Mouse (Mus musculus) heart, postnatal 0 days (tissue): ENCODE measurements around the gene Gm20605. TPM values are rescaled to one million over a fixed set of nuclear protein-coding genes. Genes with fewer than 3 reads are reported as not detected.
A peak's percentile ranks its signal among the peaks of the same experiment; 100 is the strongest.

Experiments used
- ATAC-seq: fragments of 200-750 bp; cut with Nextera tagmentation; 2 replicates; pipeline ENCODE4 v1.8.0; 2017; ENCODE audit warnings: low read depth, moderate number of reproducible peaks, moderate library complexity; ENCODE audit not compliant: insufficient read depth
- DNase-seq: peaks from one replicate; pipeline ENCODE4 v3.0.0-alpha.2; 2016; ENCODE audit warnings: low spot score
- H3K27ac ChIP-seq: fragments of 300-500 bp; sonication (generic); 2 replicates; pipeline ENCODE4 v1.5.1; 2014; ENCODE audit warnings: low read depth, mild to moderate bottlenecking
- H3K27me3 ChIP-seq: fragments of 300-500 bp; sonication (generic); 2 replicates; pipeline ENCODE4 v1.6.1; 2014; ENCODE audit warnings: low read length, mixed read lengths; ENCODE audit not compliant: control insufficient read depth, insufficient read depth
- H3K36me3 ChIP-seq: fragments of 300-500 bp; sonication (generic); replicated peaks from 2 replicates; pipeline ENCODE4 v1.6.1; 2014; ENCODE audit warnings: low read length, mixed read lengths; ENCODE audit not compliant: control insufficient read depth, insufficient read depth
- H3K4me1 ChIP-seq: fragments of 300-500 bp; sonication (generic); 2 replicates; pipeline ENCODE4 v1.6.1; 2014; ENCODE audit warnings: antibody characterized with exemption; ENCODE audit not compliant: control insufficient read depth, insufficient read depth
- H3K4me2 ChIP-seq: fragments of 300-500 bp; sonication (generic); 2 replicates; pipeline ENCODE4 v1.6.1; 2014; ENCODE audit warnings: low read depth, mild to moderate bottlenecking, low read length, moderate library complexity
- H3K4me3 ChIP-seq: fragments of 300-500 bp; sonication (generic); 2 replicates; pipeline ENCODE4 v1.5.1; 2014; ENCODE audit warnings: low read depth, low read length
- H3K9ac ChIP-seq: fragments of 300-500 bp; sonication (generic); replicated peaks from 2 replicates; pipeline ENCODE4 v1.6.1; 2014; ENCODE audit warnings: low read depth, low read length, mixed read lengths
- H3K9me3 ChIP-seq: fragments of 300-500 bp; sonication (generic); replicated peaks from 2 replicates; pipeline ENCODE4 v1.6.1; 2016; ENCODE audit warnings: low read length; ENCODE audit not compliant: control insufficient read depth
- CTCF ChIP-seq: IDR thresholded peaks from 2 replicates; pipeline ENCODE4 v1.5.1; 2016; ENCODE audit warnings: antibody characterized with exemption, control low read depth, low read depth
- EP300 ChIP-seq: IDR thresholded peaks from 2 replicates; pipeline ENCODE4 v1.6.1; 2016; ENCODE audit warnings: antibody characterized with exemption, low read depth
- WGBS: fragments of 180-500 bp; shearing (Covaris S2); extraction: QIAGEN DNeasy Blood & Tissue Kit; methylation state at CpG from one replicate; pipeline ENCODE4 v1.1.7; 2014; 5-methylcytosine and 5-hydroxymethylcytosine counted together
- polyA plus RNA-seq: library from polyadenylated mRNA; unstranded; fragments of >200 nt; fragmentation: Nextera tagmentation; extraction: Ambion mirVana; gene quantifications from 2 replicates; pipeline ENCODE4 v1.2.1, GENCODE M21; 2015
- total RNA-seq: library from RNA; depleted of rRNA; stranded (reverse); fragments of >200 nt; gene quantifications from 2 replicates; pipeline ENCODE4 v1.2.3, GENCODE M21; 2014; ENCODE audit warnings: low replicate concordance

Gene Gm20605
- total and polyA plus RNA-seq, 2 experiments from 2014 or later, result 1.6 to 2.5 TPM

DNA sequence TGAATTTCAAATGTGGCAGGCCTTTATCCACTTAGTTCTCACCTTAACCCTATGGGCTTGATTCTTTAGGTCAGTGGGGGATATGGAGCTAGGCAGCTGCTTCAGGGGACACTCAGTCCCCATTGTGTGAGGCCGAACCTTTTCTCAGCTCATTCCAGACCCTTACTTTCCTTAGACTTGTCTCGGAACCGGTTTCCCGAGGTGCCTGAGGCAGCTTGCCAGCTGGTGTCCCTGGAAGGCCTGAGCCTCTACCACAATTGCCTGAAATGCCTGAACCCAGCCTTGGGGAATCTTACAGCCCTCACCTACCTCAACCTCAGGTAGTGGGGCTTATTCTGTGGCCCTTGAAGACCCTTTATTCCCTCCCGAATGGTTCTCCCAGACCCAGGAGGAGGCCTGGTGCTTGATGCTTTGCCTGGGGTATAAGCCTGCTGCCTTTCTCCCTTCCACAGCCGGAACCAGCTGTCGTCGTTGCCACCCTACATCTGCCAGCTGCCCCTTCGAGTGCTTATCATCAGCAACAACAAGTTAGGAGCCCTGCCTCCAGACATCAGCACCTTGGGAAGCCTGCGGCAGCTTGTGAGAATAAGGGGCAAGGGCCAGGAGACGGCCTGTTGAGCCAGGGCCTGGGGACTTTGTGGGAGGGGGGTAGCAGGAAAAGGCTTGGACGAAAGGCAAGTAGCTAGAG is 4.6 kb downstream of the Gm20605 start:
- no peak for TF ChIP-seq EP300
- TF ChIP-seq CTCF, result no peak
- peaks cover 57% of the 10 kb centered on the region for H3K36me3 ChIP-seq
- H3K27me3 ChIP-seq, result no peaks in the 10 kb centered on the region
- WGBS, result 70% methylated on average over 12 of the region's 12 CpGs
- ATAC-seq (no peak), DNase-seq (no peak)
- H3K27ac ChIP-seq, result no peak overlapping the region
- no peaks in the 10 kb centered on the region for H3K9me3 ChIP-seq
- H3K4me1 ChIP-seq, result peaks cover 17% of the 10 kb centered on the region
- H3K9ac ChIP-seq, result no peak overlapping the region
- H3K4me3 ChIP-seq, result no peak overlapping the region
- H3K4me2 ChIP-seq, result no peak overlapping the region

DNA sequence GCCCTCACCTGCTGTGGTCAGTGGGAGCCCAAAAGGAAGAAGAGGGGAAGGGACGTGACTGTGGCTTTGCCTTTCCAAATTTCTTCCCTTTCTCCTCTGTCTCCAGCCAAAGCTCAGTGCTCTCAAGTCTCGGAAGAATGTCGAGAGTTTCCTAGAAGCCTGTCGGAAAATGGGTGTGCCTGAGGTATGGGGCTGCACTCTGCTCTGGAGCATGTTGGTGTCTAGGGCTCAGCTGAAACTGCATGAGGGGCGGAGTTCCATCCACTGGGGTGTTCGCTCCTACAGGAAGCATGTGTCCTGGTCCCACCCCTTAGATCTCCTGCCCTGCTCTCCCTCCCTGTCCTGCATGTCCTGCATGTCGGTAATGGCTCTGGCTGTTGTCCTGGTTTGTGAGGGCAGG is 10.5 kb downstream of the Gm20605 start:
- Histone ChIP-seq H3K9me3 (no peaks in the 10 kb centered on the region), H3K4me3 (no peak overlapping the region), H3K27me3 (peaks cover 10% of the 10 kb centered on the region), H3K27ac (no peak overlapping the region), H3K9ac (no peak overlapping the region), H3K4me1 (no peaks in the 10 kb centered on the region), H3K36me3 (peaks cover 73% of the 10 kb centered on the region), H3K4me2 (no peak overlapping the region)
- TF ChIP-seq EP300, result no peak
- no peak for TF ChIP-seq CTCF
- no peak for ATAC-seq
- WGBS, result 73% methylated on average over 7 of the region's 7 CpGs
- no peak for DNase-seq

DNA sequence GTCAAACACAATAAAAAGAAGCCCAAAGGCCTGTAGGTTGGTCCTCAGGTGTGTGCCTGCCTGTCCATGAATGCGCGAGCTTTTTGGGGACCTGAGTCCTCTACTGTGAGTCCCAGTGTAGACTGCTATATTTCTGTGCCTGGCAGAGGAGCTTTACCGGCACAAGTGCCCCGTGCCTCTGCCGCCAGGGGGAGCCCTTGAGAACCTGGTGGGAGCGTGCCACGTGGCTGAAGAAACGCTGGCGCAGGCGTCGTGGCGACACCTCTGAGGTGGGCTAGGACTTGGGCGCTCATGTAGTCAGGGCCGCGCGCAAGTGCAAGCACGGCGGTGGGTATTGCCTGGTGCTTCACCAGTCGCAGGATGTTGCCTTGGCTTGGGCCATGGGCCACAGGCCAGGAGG is 12.1 kb downstream of the Gm20605 start, which contains the start of gene Sap25:
Sap25 (plus strand) TSS at position 281 of the 400 bp plus-strand sequence.
- Histone ChIP-seq H3K27me3 (peaks cover 24% of the 10 kb centered on the region), H3K4me3 (no peak within 1 kb of the TSS), H3K4me1 (no peaks in the 10 kb centered on the region), H3K36me3 (peaks cover 61% of the 10 kb centered on the region), H3K9ac (no peak within 1 kb of the TSS), H3K9me3 (no peaks in the 10 kb centered on the region), H3K4me2 (no peak within 1 kb of the TSS), H3K27ac (no peak within 1 kb of the TSS)
- ATAC-seq, result no peak
- DNase-seq, result no peak
- TF ChIP-seq EP300 (no peak), CTCF (0 out of 2 replicates have a peak, but pooled peaks have one; percentile 12)
- WGBS, result 83% methylated on average over 19 of the region's 19 CpGs

DNA sequence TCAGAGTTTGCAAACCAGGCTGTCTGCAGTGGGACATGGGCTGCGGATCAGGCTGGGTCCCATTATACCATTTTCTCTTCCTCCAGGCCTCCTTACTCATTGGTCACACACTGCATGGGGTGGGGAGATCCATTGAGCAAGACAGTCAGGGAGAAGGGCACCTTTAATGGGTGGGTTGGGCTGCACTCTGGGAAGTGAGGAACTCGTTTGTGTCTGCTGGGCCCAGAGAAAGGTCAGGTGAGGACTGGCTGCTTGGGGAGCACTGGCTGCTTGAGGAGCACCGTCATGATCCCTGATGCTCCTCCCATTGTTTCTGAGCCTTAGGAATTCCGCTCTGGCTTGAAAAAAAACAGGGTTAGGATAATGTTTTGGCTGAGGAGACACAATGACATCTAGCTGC is 13.9 kb downstream of the Gm20605 start:
- Histone ChIP-seq H3K27ac (no peak overlapping the region), H3K27me3 (peaks cover 33% of the 10 kb centered on the region), H3K9ac (no peak overlapping the region), H3K4me1 (no peaks in the 10 kb centered on the region), H3K36me3 (peaks cover 43% of the 10 kb centered on the region), H3K9me3 (no peaks in the 10 kb centered on the region), H3K4me2 (no peak overlapping the region), H3K4me3 (no peak overlapping the region)
- ATAC-seq (no peak), DNase-seq (no peak)
- 58% methylated on average over 4 of the region's 4 CpGs for WGBS
- TF ChIP-seq CTCF (no peak), EP300 (no peak)

DNA sequence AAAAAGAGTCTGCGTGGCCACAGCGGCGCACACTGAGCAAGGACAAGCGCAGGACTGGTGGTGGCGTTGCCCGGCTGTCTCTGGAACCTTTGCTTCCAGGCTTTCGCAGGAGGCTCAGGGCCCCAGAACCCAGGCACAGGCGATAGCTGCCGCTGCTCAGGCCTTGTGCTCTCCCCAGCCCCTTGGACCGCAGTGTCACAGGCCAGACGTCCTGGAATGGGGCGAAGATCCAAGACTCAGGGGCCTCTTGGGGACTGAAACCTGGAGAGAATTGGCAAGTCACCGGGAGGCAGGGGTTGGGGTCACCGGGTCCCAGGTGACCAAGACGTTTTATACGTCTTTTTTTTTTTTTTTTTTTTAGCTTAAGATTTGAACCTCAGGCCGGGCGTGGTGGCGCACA is 15.5 kb downstream of the Gm20605 start:
- H3K4me2 ChIP-seq, result no peak overlapping the region
- ATAC-seq (no peak), DNase-seq (no peak)
- TF ChIP-seq CTCF, result no peak
- TF ChIP-seq EP300, result no peak
- H3K9ac ChIP-seq, result no peak overlapping the region
- peaks cover 27% of the 10 kb centered on the region for H3K36me3 ChIP-seq
- no peak overlapping the region for H3K4me3 ChIP-seq
- H3K27ac ChIP-seq, result no peak overlapping the region
- H3K4me1 ChIP-seq, result no peaks in the 10 kb centered on the region
- H3K27me3 ChIP-seq, result peaks cover 33% of the 10 kb centered on the region
- H3K9me3 ChIP-seq, result no peaks in the 10 kb centered on the region
- WGBS, result 41% methylated on average over 19 of the region's 19 CpGs
